Mouse (Mus musculus) hindbrain, embryonic 14.5 days (tissue): Measurements from ENCODE around the gene Mtmr12. TPM values are rescaled to one million over a fixed set of nuclear protein-coding genes. Genes with fewer than 3 reads are reported as not detected.
A peak's percentile ranks its signal among the peaks of the same experiment; 100 is the strongest.
"Not testable (repeated sequence)": the region's sequence is repeated elsewhere in the genome, so short reads cannot be mapped to it uniquely, and the experiment has no call there.

Source experiments
- ATAC-seq: fragments of 200-750 bp; cut with Nextera tagmentation; 2 replicates; pipeline ENCODE4 v1.8.0; 2017; ENCODE audit warnings: moderate number of reproducible peaks, mild to moderate bottlenecking, moderate TSS enrichment, moderate library complexity; ENCODE audit not compliant: low FRiP score
- DNase-seq: peaks from one replicate; pipeline ENCODE4 v3.0.0-alpha.2; 2015; ENCODE audit warnings: low spot score
- H3K27ac ChIP-seq: fragments of 300-500 bp; sonication (generic); 2 replicates; pipeline ENCODE4 v1.5.1; 2014; ENCODE audit warnings: mild to moderate bottlenecking, moderate library complexity
- H3K27me3 ChIP-seq: fragments of 300-500 bp; sonication (generic); 2 replicates; pipeline ENCODE4 v1.6.1; 2014; ENCODE audit warnings: mild to moderate bottlenecking, low read length, mixed read lengths; ENCODE audit not compliant: control insufficient read depth, insufficient read depth
- H3K36me3 ChIP-seq: fragments of 300-500 bp; sonication (generic); replicated peaks from 2 replicates; pipeline ENCODE4 v1.6.1; 2014; ENCODE audit not compliant: control insufficient read depth, insufficient read depth
- H3K4me1 ChIP-seq: fragments of 300-500 bp; sonication (generic); replicated peaks from 2 replicates; pipeline ENCODE4 v1.6.1; 2014; ENCODE audit warnings: antibody characterized with exemption, low read length, mixed read lengths; ENCODE audit not compliant: control insufficient read depth, insufficient read depth
- H3K4me2 ChIP-seq: fragments of 300-500 bp; sonication (generic); replicated peaks from 2 replicates; pipeline ENCODE4 v1.6.1; 2014; ENCODE audit warnings: mild to moderate bottlenecking, moderate library complexity
- H3K4me3 ChIP-seq: fragments of 300-500 bp; sonication (generic); replicated peaks from 2 replicates; pipeline ENCODE4 v1.5.1; 2014; ENCODE audit warnings: mild to moderate bottlenecking, low read length
- H3K9ac ChIP-seq: fragments of 300-500 bp; sonication (generic); 2 replicates; pipeline ENCODE4 v1.6.1; 2014
- H3K9me3 ChIP-seq: fragments of 300-500 bp; sonication (generic); 2 replicates; pipeline ENCODE4 v1.6.1; 2016; ENCODE audit warnings: low read length; ENCODE audit not compliant: control insufficient read depth
- WGBS: fragments of 180-500 bp; shearing (Covaris S2); extraction: QIAGEN DNeasy Blood & Tissue Kit; methylation state at CpG from one replicate; pipeline ENCODE4 v1.1.7; 2014; 5-methylcytosine and 5-hydroxymethylcytosine counted together
- polyA plus RNA-seq: library from polyadenylated mRNA; unstranded; fragments of >200 nt; fragmentation: Nextera tagmentation; extraction: Ambion mirVana; gene quantifications from 2 replicates; pipeline ENCODE4 v1.2.1, GENCODE M21; 2014

Gene Mtmr12
- polyA plus RNA-seq, 1 experiment from 2014 or later: 7.9 TPM

DNA sequence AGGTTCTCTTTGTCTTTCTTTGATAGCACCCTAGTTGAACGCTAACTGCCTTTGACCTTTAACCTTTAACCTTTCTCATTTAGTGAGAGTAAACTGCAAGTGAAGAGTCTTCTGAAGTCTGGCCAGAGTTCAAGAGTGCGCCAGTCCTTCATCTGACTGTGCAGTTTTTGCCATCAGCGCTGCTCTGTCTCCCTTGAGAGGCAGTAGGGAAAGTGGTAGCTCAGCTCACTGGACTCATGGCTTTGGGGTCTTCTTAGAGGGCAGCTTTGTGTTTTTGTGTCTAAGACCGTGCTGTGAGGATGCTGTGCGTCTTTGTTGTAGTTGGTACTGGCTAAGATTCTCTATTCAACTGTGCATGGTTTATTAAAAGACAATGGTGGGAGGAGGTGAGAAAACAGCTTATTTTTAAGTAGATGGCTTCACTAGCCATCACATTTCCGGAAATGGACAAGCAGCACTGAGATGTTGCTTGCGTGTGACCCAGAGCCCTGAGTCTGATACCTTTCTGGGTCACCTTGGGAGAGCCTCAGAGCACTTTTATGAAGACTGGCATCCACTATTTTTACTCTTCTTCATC is 1.9 kb downstream of the Mtmr12 start:
- Histone ChIP-seq H3K9me3 (no peaks in the 10 kb centered on the region), H3K36me3 (no peaks in the 10 kb centered on the region), H3K4me3 (peak overlapping the region; percentile 78), H3K9ac (no peak overlapping the region), H3K27ac (no peak overlapping the region), H3K4me2 (peak overlapping the region; percentile 58), H3K4me1 (peaks cover 25% of the 10 kb centered on the region), H3K27me3 (no peaks in the 10 kb centered on the region)
- ATAC-seq (no peak), DNase-seq (no peak)
- 44% methylated on average over 7 of the region's 7 CpGs for WGBS

DNA sequence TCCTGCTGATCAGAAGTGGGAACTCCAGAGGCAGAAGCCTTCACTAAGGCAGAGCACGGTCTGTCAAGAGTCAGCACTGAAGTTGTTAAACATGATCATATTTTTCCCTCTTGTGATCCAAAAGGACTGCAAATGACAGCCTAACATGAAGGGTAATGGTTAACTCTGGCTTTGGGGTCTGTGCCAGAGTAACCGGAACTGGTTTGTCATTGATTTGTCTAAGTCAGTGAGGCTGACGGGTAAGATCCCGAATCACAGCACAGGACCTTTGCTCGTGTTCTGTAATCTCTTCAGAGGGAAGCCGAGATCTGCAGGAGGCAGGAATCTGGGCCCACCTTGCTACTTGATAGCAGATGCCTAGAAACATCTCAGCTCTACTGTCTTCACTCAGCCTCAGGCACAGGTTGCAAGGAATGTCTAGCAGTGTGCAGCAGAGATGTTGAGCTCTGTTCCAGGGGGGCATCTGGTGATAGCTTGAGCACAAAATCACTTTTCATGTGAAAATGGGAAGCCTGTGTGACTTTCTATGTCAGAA is 2.8 kb downstream of the Mtmr12 start:
- H3K27ac ChIP-seq: no peak overlapping the region
- DNase-seq: no peak
- no peaks in the 10 kb centered on the region for H3K9me3 ChIP-seq
- no peak overlapping the region for H3K9ac ChIP-seq
- WGBS: 80% methylated on average over 6 of the region's 6 CpGs
- H3K4me1 ChIP-seq: peaks cover 25% of the 10 kb centered on the region
- no peak overlapping the region for H3K4me2 ChIP-seq
- no peak for ATAC-seq
- no peak overlapping the region for H3K4me3 ChIP-seq
- no peaks in the 10 kb centered on the region for H3K36me3 ChIP-seq
- H3K27me3 ChIP-seq: no peaks in the 10 kb centered on the region

DNA sequence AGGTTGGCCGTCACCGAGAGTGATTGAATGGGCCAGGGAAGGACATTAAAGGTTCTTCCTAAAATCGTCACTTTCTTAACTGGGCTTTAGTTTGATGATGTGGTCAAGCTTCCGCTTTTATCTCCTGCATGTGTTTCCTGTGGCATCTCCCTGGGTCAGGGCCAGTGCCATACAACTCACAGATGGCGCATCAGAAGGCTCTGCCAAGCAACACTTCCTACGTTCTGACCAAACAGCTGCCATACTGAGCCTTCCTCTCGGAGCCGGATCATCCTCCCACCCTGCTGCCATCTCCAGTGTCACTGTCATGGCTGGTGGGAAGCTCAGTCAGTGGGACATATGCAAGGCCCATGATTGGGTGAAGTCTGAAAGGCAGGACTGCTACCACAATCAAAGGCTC is 6.7 kb downstream of the Mtmr12 start:
- WGBS: 66% methylated on average over 8 of the region's 8 CpGs
- peak; percentile 19; the same call in 1 of the 2 replicates for ATAC-seq
- H3K4me1 ChIP-seq: peaks cover 15% of the 10 kb centered on the region
- H3K27ac ChIP-seq: no peak overlapping the region
- H3K9me3 ChIP-seq: no peaks in the 10 kb centered on the region
- no peaks in the 10 kb centered on the region for H3K36me3 ChIP-seq
- no peak overlapping the region for H3K4me3 ChIP-seq
- no peak overlapping the region for H3K9ac ChIP-seq
- DNase-seq: no peak
- no peak overlapping the region for H3K4me2 ChIP-seq
- H3K27me3 ChIP-seq: no peaks in the 10 kb centered on the region

DNA sequence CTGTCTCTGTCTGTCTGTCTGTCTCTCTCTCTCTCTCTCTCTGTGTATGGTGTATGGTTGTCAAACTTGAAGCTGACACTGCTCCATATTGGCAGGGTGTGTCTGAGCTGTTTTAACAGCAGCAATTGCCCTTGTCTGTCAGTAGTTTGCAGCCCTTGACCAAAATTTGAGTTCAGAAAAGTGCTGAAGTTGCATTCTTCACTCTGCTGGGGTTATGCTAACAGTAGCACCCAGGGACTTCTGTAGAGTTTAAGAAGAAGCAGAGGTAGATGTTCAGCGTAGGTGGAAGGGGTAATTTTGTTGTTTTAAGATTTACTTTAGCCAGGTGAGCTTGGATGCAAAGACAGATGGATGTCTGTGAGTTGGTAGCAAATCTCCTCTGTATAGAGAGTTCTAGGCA is 7.4 kb downstream of the Mtmr12 start:
- no peaks in the 10 kb centered on the region for H3K27me3 ChIP-seq
- H3K9me3 ChIP-seq: no peaks in the 10 kb centered on the region
- H3K9ac ChIP-seq: no peak overlapping the region
- no peak overlapping the region for H3K27ac ChIP-seq
- DNase-seq: no peak
- 86% methylated on average over 1 of the region's 1 CpGs for WGBS
- H3K4me3 ChIP-seq: no peak overlapping the region
- H3K4me2 ChIP-seq: no peak overlapping the region
- H3K4me1 ChIP-seq: peaks cover 8% of the 10 kb centered on the region
- no peak for ATAC-seq
- H3K36me3 ChIP-seq: no peaks in the 10 kb centered on the region

DNA sequence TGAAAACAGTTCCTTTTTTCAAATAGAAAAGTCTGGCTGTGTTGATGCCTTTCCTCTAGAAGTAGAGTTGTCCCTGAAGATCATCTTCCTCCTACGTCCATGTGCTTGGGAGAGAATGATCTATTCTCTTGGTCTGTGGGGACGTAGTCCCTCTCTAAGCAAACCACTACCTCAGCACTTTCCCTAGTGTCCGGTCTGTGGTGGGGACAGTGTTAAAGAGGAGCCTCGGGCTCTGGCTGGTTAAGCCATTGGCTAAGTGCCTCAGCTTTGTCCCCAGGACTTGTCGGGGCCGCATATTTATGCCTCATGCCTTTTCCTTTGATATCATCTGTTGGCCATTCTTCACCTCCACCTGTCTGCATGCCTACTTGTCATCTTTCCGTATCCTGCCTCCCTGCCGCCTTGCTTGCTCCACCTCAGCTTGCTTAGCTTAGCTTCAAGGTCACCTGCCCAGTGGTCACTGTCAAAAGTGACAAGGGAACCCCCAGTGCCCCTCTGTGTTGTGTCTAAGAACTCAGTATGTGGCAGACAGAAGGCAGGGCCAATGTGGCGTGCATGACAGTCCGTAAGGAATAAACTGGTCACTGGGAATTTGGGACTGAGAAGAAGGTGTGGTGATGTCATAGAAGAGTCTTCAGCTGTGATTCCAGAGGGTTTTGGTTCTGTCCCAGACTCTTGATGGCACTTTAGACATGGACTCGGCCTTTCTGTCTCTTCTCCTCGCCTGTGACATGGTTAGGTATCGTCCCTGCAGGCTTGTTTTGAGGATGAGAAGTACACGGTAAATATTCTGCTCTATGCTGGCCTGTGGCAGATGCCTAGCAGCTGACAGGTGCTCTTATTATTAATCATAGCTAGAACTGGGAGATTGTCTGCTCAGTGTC is 9.9 kb downstream of the Mtmr12 start:
- Histone ChIP-seq H3K36me3 (no peaks in the 10 kb centered on the region), H3K27me3 (no peaks in the 10 kb centered on the region), H3K4me2 (no peak overlapping the region), H3K4me1 (peaks cover 6% of the 10 kb centered on the region; the same call in 1 of the 2 replicates), H3K9me3 (no peaks in the 10 kb centered on the region), H3K4me3 (no peak overlapping the region), H3K9ac (no peak overlapping the region), H3K27ac (no peak overlapping the region)
- ATAC-seq (no peak), DNase-seq (no peak)
- WGBS: 78% methylated on average over 14 of the region's 14 CpGs

DNA sequence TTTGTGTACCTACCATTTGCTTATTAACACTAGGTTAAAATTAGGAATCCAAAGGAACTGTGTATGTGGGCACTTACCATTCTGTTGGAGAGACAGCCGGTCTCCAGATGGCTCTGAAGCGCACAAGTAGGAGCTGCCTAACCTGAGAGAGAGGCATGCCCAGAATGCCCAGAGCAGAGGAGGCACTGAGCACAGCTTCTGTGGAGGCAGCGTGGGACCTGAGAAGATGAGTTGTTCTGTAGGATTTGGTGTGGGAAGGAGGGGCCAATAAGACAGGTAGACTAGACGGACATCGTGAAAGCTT is 10.5 kb downstream of the Mtmr12 start:
- DNase-seq (no peak), ATAC-seq (no peak)
- Histone ChIP-seq H3K4me1 (peaks cover 6% of the 10 kb centered on the region; the same call in 1 of the 2 replicates), H3K9me3 (no peaks in the 10 kb centered on the region), H3K27me3 (no peaks in the 10 kb centered on the region), H3K36me3 (no peaks in the 10 kb centered on the region), H3K4me3 (no peak overlapping the region), H3K27ac (no peak overlapping the region), H3K4me2 (no peak overlapping the region), H3K9ac (no peak overlapping the region)
- 91% methylated on average over 5 of the region's 5 CpGs for WGBS

GRCm38 (mm10) chr15:12216119-12216518 is 11.3 kb downstream of the Mtmr12 start:
- H3K9ac ChIP-seq: no peak overlapping the region
- WGBS: 98% methylated on average over 8 of the region's 8 CpGs
- no peak for ATAC-seq

GRCm38 (mm10) chr15:12216798-12217197 is 12.0 kb downstream of the Mtmr12 start:
- H3K36me3 ChIP-seq: no peaks in the 10 kb centered on the region
- no peak for DNase-seq
- no peaks in the 10 kb centered on the region for H3K9me3 ChIP-seq
- H3K4me2 ChIP-seq: no peak overlapping the region
- no peak for ATAC-seq
- no peak overlapping the region for H3K27ac ChIP-seq
- H3K4me3 ChIP-seq: no peak overlapping the region
- peaks cover 8% of the 10 kb centered on the region; the same call in 1 of the 2 replicates for H3K4me1 ChIP-seq
- H3K27me3 ChIP-seq: no peaks in the 10 kb centered on the region
- WGBS: 76% methylated on average over 13 of the region's 13 CpGs
- H3K9ac ChIP-seq: no peak overlapping the region

More at GRCm38 (mm10) chr15:12216119-12216518, 11.3 kb downstream of the Mtmr12 start:
- H3K4me2 ChIP-seq: no peak overlapping the region
- H3K36me3 ChIP-seq: no peaks in the 10 kb centered on the region
- H3K4me3 ChIP-seq: no peak overlapping the region
- DNase-seq: no peak
- H3K27ac ChIP-seq: no peak overlapping the region
- H3K27me3 ChIP-seq: no peaks in the 10 kb centered on the region
- H3K9me3 ChIP-seq: no peaks in the 10 kb centered on the region
- H3K4me1 ChIP-seq: peaks cover 6% of the 10 kb centered on the region; the same call in 1 of the 2 replicates

GRCm38 (mm10) chr15:12217332-12217731 is 12.5 kb downstream of the Mtmr12 start:
- 93% methylated on average over 3 of the region's 3 CpGs for WGBS
- H3K9ac ChIP-seq, H3K4me2 ChIP-seq, H3K9me3 ChIP-seq, H3K27ac ChIP-seq, H3K27me3 ChIP-seq, DNase-seq, H3K4me3 ChIP-seq, H3K36me3 ChIP-seq, ATAC-seq: not testable (repeated sequence)
- peaks cover 14% of the 10 kb centered on the region; the same call in 1 of the 2 replicates for H3K4me1 ChIP-seq
